Comparison of ENCODE assay signal across 9 mouse cellular contexts in the genomic region with DNA sequence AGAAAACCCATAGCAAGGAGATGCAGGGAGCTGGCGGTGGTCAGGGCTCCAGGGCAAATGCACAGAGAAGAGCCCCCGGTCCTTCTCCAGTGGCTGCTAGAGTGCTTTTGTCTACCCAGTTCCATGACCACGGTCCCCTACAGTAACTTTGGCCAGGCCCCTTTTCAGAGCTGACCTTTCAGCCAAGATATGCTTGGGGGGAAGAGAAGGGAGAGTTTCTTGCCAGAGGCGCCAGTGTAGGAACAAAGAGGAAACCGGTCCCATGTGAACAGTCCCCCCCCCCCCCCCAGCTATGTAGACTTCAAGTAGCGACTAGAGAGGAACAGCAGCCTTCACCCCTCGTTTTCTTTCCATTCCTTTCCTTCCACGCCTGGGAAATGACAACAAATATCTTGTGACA. TPM values are rescaled to one million over a fixed set of nuclear protein-coding genes. Genes with fewer than 3 reads are reported as not detected.
DNase-seq lines count a peak whose midpoint lies in the region; ATAC-seq and TF ChIP-seq lines count a peak whose summit lies in the region.
"Had no signal": no experiment of that assay in that cellular context is flagged by ENCODE, and none has a peak within 500 bp of the region (broad histone marks: within the 10 kb centered on the region; RNA-seq: fewer than 3 reads in every experiment).

No protein-coding gene starts in this region.

- peak overlapping the region; percentile 56 for H3K9ac ChIP-seq in lung, embryonic 15.5 days
- H3K9ac ChIP-seq in heart, embryonic 14.5 days (ENCODE audit: low read length): peak overlapping the region; percentile 75
- peak overlapping the region; percentile 58; the same call in 1 of the 2 replicates for H3K9ac ChIP-seq in limb, embryonic 14.5 days (ENCODE audit: low read depth, low read length, severe bottlenecking)
- no peak overlapping the region for H3K9ac ChIP-seq in stomach, embryonic 15.5 days

- H3K27ac ChIP-seq in lung, embryonic 15.5 days: peak overlapping the region; percentile 72
- peak overlapping the region; percentile 62 to 79 for H3K27ac ChIP-seq in heart, embryonic 14.5 days (replicated peaks in 1 of 2; ENCODE audit: control insufficient read depth in 1 of 2, insufficient read depth in 1 of 2, low read depth in 2 of 2, low read length in 2 of 2)
- H3K27ac ChIP-seq in limb, embryonic 14.5 days (replicated peaks; ENCODE audit: low read depth, low read length): no peak overlapping the region
- no peak overlapping the region for H3K27ac ChIP-seq in stomach, embryonic 15.5 days

- H3K9me3 ChIP-seq in lung, embryonic 15.5 days: no peaks in the 10 kb centered on the region
- no peaks in the 10 kb centered on the region for H3K9me3 ChIP-seq in heart, embryonic 14.5 days (ENCODE audit: control insufficient read depth, low read length)
- no peaks in the 10 kb centered on the region for H3K9me3 ChIP-seq in limb, embryonic 14.5 days (ENCODE audit: control insufficient read depth, low read length)
- no peaks in the 10 kb centered on the region for H3K9me3 ChIP-seq in stomach, embryonic 15.5 days

- 5% methylated on average over 8 of the region's 8 CpGs for WGBS in lung, embryonic 15.5 days
- 9% methylated on average over 8 of the region's 8 CpGs for WGBS in heart, embryonic 14.5 days
- 6% methylated on average over 8 of the region's 8 CpGs for WGBS in limb, embryonic 14.5 days
- 14% methylated on average over 8 of the region's 8 CpGs for WGBS in stomach, embryonic 15.5 days

- peak overlapping the region; percentile 54 for H3K4me3 ChIP-seq in lung, embryonic 15.5 days
- peak overlapping the region; percentile 58 to 87 for H3K4me3 ChIP-seq in heart, embryonic 14.5 days (ENCODE audit: control insufficient read depth in 1 of 2, insufficient read depth in 1 of 2, low read depth in 1 of 2, low read length in 2 of 2)
- peak overlapping the region; percentile 64 for H3K4me3 ChIP-seq in limb, embryonic 14.5 days (replicated peaks; ENCODE audit: low read length)
- peak overlapping the region; percentile 56 for H3K4me3 ChIP-seq in stomach, embryonic 15.5 days (replicated peaks)

- ATAC-seq in lung, embryonic 15.5 days (ENCODE audit: borderline replicate concordance, extremely low read depth, low FRiP score, low TSS enrichment): no peak
- ATAC-seq in heart, embryonic 14.5 days (ENCODE audit: insufficient number of reproducible peaks, insufficient read depth, low FRiP score, low read depth): no peak
- ATAC-seq in limb, embryonic 14.5 days (ENCODE audit: low FRiP score, low read depth): no peak
- ATAC-seq in stomach, embryonic 15.5 days (ENCODE audit: insufficient read depth, low FRiP score, low read depth): no peak

- no peaks in the 10 kb centered on the region for H3K36me3 ChIP-seq in lung, embryonic 15.5 days
- H3K36me3 ChIP-seq in heart, embryonic 14.5 days (ENCODE audit: control insufficient read depth, insufficient read depth, low read length): no peaks in the 10 kb centered on the region
- H3K36me3 ChIP-seq in limb, embryonic 14.5 days (ENCODE audit: control insufficient read depth, insufficient read depth, low read length): no peaks in the 10 kb centered on the region
- no peaks in the 10 kb centered on the region for H3K36me3 ChIP-seq in stomach, embryonic 15.5 days

- no peak for TF ChIP-seq POLR2A in limb, embryonic 14.5 days (IDR thresholded peaks at IDR 0.05; ENCODE audit: borderline replicate concordance, extremely low read depth, insufficient read depth, insufficient read length)

- peaks cover 50% of the 10 kb centered on the region for H3K27me3 ChIP-seq in lung, embryonic 15.5 days
- peaks cover 14% of the 10 kb centered on the region for H3K27me3 ChIP-seq in heart, embryonic 14.5 days (ENCODE audit: control insufficient read depth, insufficient read depth, low read length)
- peaks cover 45% of the 10 kb centered on the region for H3K27me3 ChIP-seq in limb, embryonic 14.5 days (ENCODE audit: control insufficient read depth, insufficient read depth, low read length)
- H3K27me3 ChIP-seq in stomach, embryonic 15.5 days (replicated peaks): peaks cover 23% of the 10 kb centered on the region

- DNase-seq in lung, postnatal 14 days: no peak
- no peak for DNase-seq in limb, embryonic 14.5 days (ENCODE audit: low spot score)
- DNase-seq in layer of hippocampus, adult 8-10 months (ENCODE audit: low spot score in 2 of 2): no peak
- no peak for DNase-seq in left cerebral cortex, adult 11 months (ENCODE audit: low spot score)
- DNase-seq in cerebellum, adult 9-10 months: no peak

- H3K4me1 ChIP-seq in lung, embryonic 15.5 days: peaks cover 11% of the 10 kb centered on the region
- H3K4me1 ChIP-seq in heart, embryonic 14.5 days (ENCODE audit: control insufficient read depth in 2 of 2, insufficient read depth in 2 of 2, low read length in 2 of 2): peaks cover 0 to 3% of the 10 kb centered on the region in 2 experiments; a peak in 3 of 4 replicates
- peaks cover 8% of the 10 kb centered on the region for H3K4me1 ChIP-seq in limb, embryonic 14.5 days (ENCODE audit: control insufficient read depth, insufficient read depth, low read length)
- 0 out of 2 replicates have a peak, but pooled peaks cover 10% of the 10 kb centered on the region for H3K4me1 ChIP-seq in stomach, embryonic 15.5 days

- peak overlapping the region; percentile 87 for H3K4me2 ChIP-seq in lung, embryonic 15.5 days
- H3K4me2 ChIP-seq in heart, embryonic 14.5 days (ENCODE audit: low read length): peak overlapping the region; percentile 84
- H3K4me2 ChIP-seq in limb, embryonic 14.5 days (replicated peaks; ENCODE audit: low read depth, low read length, severe bottlenecking): peak overlapping the region; percentile 92
- H3K4me2 ChIP-seq in stomach, embryonic 15.5 days: peak overlapping the region; percentile 100

RNA-seq across cellular contexts. Expression of a gene that starts 0.8 kb away (rescaled TPM):
- polyA plus RNA-seq in lung, embryonic 15.5 days (2015; fragmentation: Nextera tagmentation; extraction: Ambion mirVana): 55.3 and 60.7 TPM in 2 replicates
- polyA plus RNA-seq in heart, embryonic 14.5 days (2014; fragmentation: Nextera tagmentation; extraction: Ambion mirVana): 44.3 and 44.5 TPM in 2 replicates
- polyA plus RNA-seq in limb, embryonic 14.5 days (2012; rRNA removed): 18.4 and 21.1 TPM in 2 replicates
- 25.0 and 25.3 TPM in 2 replicates for polyA plus RNA-seq in limb, embryonic 14.5 days (2014; fragmentation: Nextera tagmentation; extraction: Ambion mirVana)
- 23.0 and 27.2 TPM in 2 replicates for polyA plus RNA-seq in stomach, embryonic 15.5 days (2015; fragmentation: Nextera tagmentation; extraction: Ambion mirVana)
- total RNA-seq in layer of hippocampus, adult 8-10 months (2022): 1 to 10 TPM; 5.6 to 9.1 (median 7.6) TPM
- total RNA-seq: MEL had no signal

Comparison
In these comparisons a context has a peak if more than half of its experiments do, and no peak if none do; other contexts are left out.
1. H3K27ac ChIP-seq: peak in lung, embryonic 15.5 days (single experiment) and heart, embryonic 14.5 days (2 of 2); none in limb, embryonic 14.5 days (single experiment) and stomach, embryonic 15.5 days (single experiment).
2. Peak in every context shown above with its lines, with median percentiles within 50 percentile points of each other: H3K4me2 ChIP-seq and H3K4me3 ChIP-seq.